Mouse (Mus musculus) olfactory bulb, adult 2 months (tissue): Measurements from ENCODE around the gene Elf1.

ENCODE experiments used
- CTCF ChIP-seq: fragments of 200-500 bp; IDR thresholded peaks from 2 replicates; pipeline ENCODE4 v1.5.1; 2012; ENCODE audit warnings: low read depth, mild to moderate bottlenecking, low read length, moderate library complexity; ENCODE audit not compliant: insufficient read depth
- POLR2A ChIP-seq: fragments of 200-500 bp; IDR thresholded peaks from 2 replicates; pipeline ENCODE4 v1.6.1; 2012; ENCODE audit warnings: mild to moderate bottlenecking, low read depth, low read length, moderate library complexity; ENCODE audit not compliant: insufficient read depth

DNA sequence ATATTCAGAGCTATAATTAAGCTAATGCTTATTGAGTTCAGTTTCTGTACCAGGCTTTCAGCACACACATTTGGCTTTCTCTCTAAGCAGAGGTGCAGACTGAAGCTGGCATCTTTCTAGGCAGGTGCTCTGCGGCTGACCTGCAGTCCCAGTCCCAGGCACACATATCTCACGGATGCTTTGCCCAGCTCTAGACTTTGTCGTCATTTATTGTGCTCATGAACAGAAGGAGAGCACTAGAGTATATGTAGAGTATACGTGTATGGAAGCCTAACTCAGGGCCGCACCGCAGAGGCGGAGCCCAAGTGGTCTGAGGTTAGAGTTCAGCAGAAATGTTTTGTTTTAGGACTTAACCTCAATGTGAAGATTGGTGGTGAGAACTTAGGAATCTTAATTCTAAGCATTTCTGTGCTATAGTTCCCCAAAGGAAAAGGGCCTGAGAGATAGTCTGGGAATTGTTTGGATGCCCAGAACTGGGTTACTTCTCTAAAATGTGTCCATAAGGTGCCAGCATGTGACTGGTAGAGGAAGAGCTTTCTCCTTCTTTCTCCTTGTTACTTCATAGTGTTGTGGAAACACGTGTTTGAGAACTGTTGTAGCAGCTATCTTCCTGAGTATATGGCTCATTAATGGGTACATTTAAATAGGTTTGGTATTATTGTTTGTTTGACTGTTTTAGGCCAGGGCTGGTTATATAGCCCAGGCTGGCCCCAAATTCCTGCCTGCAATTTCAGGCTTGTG is 51.2 kb downstream of the Elf1 start:
- TF ChIP-seq POLR2A (no peak), CTCF (no peak)
